Mouse (Mus musculus): ENCODE measurements at regions not wholly inside any gene's neighbourhood (a gene's known extent, or its start where the extent isn't known, plus 50 kb on each side); places are given as distances from the start of the nearest gene placed in this dataset.
A peak's percentile ranks its signal among the peaks of the same experiment; 100 is the strongest.

GRCm38 (mm10) chr7:77928479-77929467 is 809.0 kb downstream of the Ntrk3 start:
- peak; percentile 83 for ATAC-seq (replicated peaks)
- no peak overlapping the region for H3K4me2 ChIP-seq (replicated peaks)
- no peaks in the 10 kb centered on the region for H3K36me3 ChIP-seq
- no peak overlapping the region for H3K4me3 ChIP-seq
- H3K27me3 ChIP-seq: no peaks in the 10 kb centered on the region
- H3K27ac ChIP-seq (replicated peaks): no peak overlapping the region
- H3K9ac ChIP-seq (replicated peaks): no peak overlapping the region
- WGBS: 68% methylated on average over 4 of the region's 4 CpGs
- H3K4me1 ChIP-seq: peaks cover 17% of the 10 kb centered on the region
- H3K9me3 ChIP-seq: no peaks in the 10 kb centered on the region

DNA sequence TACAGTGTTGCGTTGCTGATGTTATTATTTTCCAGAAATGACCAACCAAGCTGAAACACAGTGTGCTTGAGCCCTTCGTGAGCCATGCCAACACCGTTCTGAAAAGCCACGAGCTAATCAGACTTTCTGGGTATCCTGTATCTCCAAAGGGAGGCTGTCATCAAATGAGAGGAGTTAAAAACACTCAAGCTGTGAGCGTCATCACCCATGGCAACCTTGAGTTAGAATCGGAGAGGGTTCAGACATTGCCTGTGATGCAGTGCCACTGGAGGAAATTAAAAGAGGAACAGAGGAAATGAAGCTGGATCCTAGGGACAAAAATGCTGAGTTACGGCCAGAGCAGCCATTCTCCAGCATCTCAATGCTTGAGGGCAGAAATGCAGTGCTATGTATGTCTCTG is 838.6 kb downstream of the Ntrk3 start:
- Histone ChIP-seq H3K36me3 (no peaks in the 10 kb centered on the region), H3K9me3 (no peaks in the 10 kb centered on the region), H3K9ac (replicated peaks) (no peak overlapping the region), H3K4me1 (0 out of 2 replicates have a peak, but pooled peaks cover 2% of the 10 kb centered on the region), H3K4me3 (no peak overlapping the region), H3K4me2 (replicated peaks) (no peak overlapping the region), H3K27me3 (no peaks in the 10 kb centered on the region), H3K27ac (replicated peaks) (no peak overlapping the region)
- ATAC-seq (replicated peaks): 0 out of 2 replicates have a peak, but pooled peaks have one; percentile 16
- 66% methylated on average over 7 of the region's 7 CpGs for WGBS

DNA sequence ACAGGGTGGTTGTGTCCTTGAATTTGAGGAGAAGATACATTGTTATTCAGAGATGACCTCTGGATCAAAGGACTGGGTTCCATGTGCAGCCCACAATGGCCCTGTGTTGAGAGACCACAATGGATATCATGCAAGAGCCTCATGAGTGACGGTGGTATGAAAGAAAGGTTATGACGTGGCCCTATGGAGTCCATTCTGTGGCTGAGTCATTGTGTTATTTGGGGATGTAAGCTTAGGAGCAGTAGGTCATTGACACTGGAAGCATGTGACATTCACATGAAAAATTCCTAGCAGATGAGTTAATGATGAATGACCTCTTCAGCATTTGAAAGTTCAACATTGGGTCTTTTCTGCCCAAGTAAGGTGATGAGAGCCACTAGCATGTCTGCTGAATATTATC is 849.3 kb downstream of the Ntrk3 start:
- 69% methylated on average over 2 of the region's 2 CpGs for WGBS
- Histone ChIP-seq H3K9ac (replicated peaks) (no peak overlapping the region), H3K4me2 (replicated peaks) (no peak overlapping the region), H3K4me1 (no peaks in the 10 kb centered on the region), H3K27ac (replicated peaks) (no peak overlapping the region), H3K9me3 (no peaks in the 10 kb centered on the region), H3K36me3 (no peaks in the 10 kb centered on the region), H3K27me3 (no peaks in the 10 kb centered on the region), H3K4me3 (no peak overlapping the region)
- ATAC-seq (replicated peaks): no peak

GRCm38 (mm10) chr7:77882605-77883354 is 855.0 kb downstream of the Ntrk3 start:
- no peaks in the 10 kb centered on the region for H3K27me3 ChIP-seq
- no peaks in the 10 kb centered on the region for H3K4me1 ChIP-seq
- no peaks in the 10 kb centered on the region for H3K9me3 ChIP-seq
- 0 out of 2 replicates have a peak, but pooled peaks have one; percentile 51 for ATAC-seq (replicated peaks)
- no peak overlapping the region for H3K9ac ChIP-seq (replicated peaks)
- no peaks in the 10 kb centered on the region for H3K36me3 ChIP-seq
- H3K4me3 ChIP-seq: no peak overlapping the region
- H3K27ac ChIP-seq (replicated peaks): no peak overlapping the region
- H3K4me2 ChIP-seq (replicated peaks): no peak overlapping the region
- WGBS: 63% methylated on average over 5 of the region's 5 CpGs

- Histone ChIP-seq H3K4me1 (peaks cover 4% of the 10 kb centered on the region; the same call in 1 of the 2 replicates), H3K27me3 (no peaks in the 10 kb centered on the region), H3K9ac (replicated peaks) (no peak overlapping the region), H3K27ac (replicated peaks) (no peak overlapping the region), H3K4me3 (no peak overlapping the region), H3K9me3 (no peaks in the 10 kb centered on the region), H3K36me3 (no peaks in the 10 kb centered on the region), H3K4me2 (replicated peaks) (no peak overlapping the region)
- WGBS: 27% methylated on average over 4 of the region's 4 CpGs
- no peak for ATAC-seq (replicated peaks)
Measured at GRCm38 (mm10) chr7:77867518-77867917, 870.3 kb downstream of the Ntrk3 start.

- 84% methylated on average over 8 of the region's 8 CpGs for WGBS
- Histone ChIP-seq H3K4me3 (no peak overlapping the region), H3K27ac (replicated peaks) (no peak overlapping the region), H3K9ac (replicated peaks) (no peak overlapping the region), H3K4me1 (no peaks in the 10 kb centered on the region), H3K9me3 (no peaks in the 10 kb centered on the region), H3K4me2 (replicated peaks) (no peak overlapping the region), H3K27me3 (no peaks in the 10 kb centered on the region), H3K36me3 (no peaks in the 10 kb centered on the region)
- no peak for ATAC-seq (replicated peaks)
Measured at GRCm38 (mm10) chr7:77861841-77862240, 876.0 kb downstream of the Ntrk3 start.

DNA sequence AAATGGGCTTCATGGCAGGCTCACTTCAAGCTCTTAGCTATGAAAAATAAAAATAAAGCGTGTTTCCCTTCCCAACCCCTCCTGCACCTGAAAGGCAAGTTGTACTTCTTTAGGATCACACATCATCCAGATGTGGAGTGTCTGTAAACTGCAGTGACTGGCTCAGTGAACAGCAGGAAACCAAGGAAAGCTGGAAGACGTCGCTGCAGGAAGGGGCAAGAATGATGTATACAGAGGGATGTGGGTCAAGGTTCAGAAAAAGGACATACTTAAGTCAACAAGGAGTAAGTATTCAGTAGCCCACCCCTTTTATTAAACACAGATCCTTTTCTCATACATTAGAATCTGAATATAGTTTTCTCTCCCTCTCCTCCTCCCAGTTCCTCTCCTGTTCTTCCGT is 879.4 kb downstream of the Ntrk3 start:
- H3K27ac ChIP-seq (replicated peaks): no peak overlapping the region
- H3K4me3 ChIP-seq: no peak overlapping the region
- H3K27me3 ChIP-seq: no peaks in the 10 kb centered on the region
- peaks cover 5% of the 10 kb centered on the region for H3K4me1 ChIP-seq
- H3K36me3 ChIP-seq: no peaks in the 10 kb centered on the region
- H3K9me3 ChIP-seq: no peaks in the 10 kb centered on the region
- no peak overlapping the region for H3K4me2 ChIP-seq (replicated peaks)
- ATAC-seq (replicated peaks): no peak
- H3K9ac ChIP-seq (replicated peaks): no peak overlapping the region
- WGBS: 75% methylated on average over 4 of the region's 4 CpGs

- Histone ChIP-seq H3K4me1 (peaks cover 5% of the 10 kb centered on the region), H3K36me3 (no peaks in the 10 kb centered on the region), H3K27me3 (no peaks in the 10 kb centered on the region), H3K9ac (replicated peaks) (no peak overlapping the region), H3K4me2 (replicated peaks) (no peak overlapping the region), H3K27ac (replicated peaks) (no peak overlapping the region), H3K9me3 (no peaks in the 10 kb centered on the region), H3K4me3 (no peak overlapping the region)
- no peak for ATAC-seq (replicated peaks)
- WGBS: 80% methylated on average over 5 of the region's 5 CpGs
Measured at GRCm38 (mm10) chr7:77857979-77858378, 879.8 kb downstream of the Ntrk3 start.

DNA sequence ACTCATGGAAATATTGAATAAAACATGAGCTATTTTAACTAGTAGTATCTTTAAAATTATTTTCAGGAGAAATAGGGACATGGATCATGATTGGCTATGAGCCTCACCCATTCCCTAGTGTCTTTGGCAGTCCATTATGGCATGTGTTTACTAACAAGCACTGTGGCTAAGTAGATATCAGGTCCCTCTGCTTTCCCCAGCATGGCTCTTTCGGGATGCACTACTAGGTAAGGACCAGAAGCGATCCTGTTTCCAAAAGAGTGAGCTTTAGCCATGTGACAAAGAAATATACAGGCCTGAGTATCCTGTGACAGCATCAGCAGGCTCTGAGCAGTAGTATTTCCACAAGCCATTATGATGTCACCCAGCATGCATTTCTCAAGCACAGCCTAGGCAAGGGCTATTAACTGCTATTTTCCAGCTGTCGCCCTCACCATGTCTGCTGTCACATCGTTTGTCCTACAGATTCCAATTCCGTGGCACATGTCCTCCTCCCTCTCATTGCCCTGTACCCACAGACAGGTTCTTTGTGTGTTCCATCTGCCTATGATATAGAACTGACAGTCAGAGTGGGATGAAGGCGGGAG is 882.1 kb downstream of the Ntrk3 start:
- no peak overlapping the region for H3K27ac ChIP-seq (replicated peaks)

DNA sequence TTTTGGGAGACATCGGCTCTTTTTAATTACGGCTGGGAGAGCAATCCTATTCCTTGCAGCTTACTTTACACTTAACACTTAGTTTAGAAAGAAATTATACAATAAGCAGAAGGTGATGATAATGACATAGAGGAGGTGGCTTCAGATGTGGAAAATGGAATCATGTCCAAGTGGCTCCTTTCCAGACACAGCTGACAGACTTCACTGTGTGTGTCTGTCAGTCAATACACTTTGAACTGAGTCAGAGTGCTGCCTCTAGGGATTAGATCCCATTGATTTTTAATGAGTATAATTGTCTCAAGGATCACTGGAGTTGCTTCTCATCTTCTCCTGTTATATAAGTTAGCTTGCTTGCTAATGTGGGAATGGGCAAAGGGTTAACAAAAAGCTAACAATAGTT is 882.7 kb downstream of the Ntrk3 start:
- no peak overlapping the region for H3K4me3 ChIP-seq
- ATAC-seq (replicated peaks): peak; percentile 80
- H3K9ac ChIP-seq (replicated peaks): no peak overlapping the region
- no peak overlapping the region for H3K4me2 ChIP-seq (replicated peaks)
- no peaks in the 10 kb centered on the region for H3K9me3 ChIP-seq
- no peaks in the 10 kb centered on the region for H3K36me3 ChIP-seq
- WGBS: 49% methylated on average over 2 of the region's 2 CpGs
- no peaks in the 10 kb centered on the region for H3K27me3 ChIP-seq
- peaks cover 5% of the 10 kb centered on the region for H3K4me1 ChIP-seq
- no peak overlapping the region for H3K27ac ChIP-seq (replicated peaks)

More for the DNA sequence above, 882.1 kb downstream of the Ntrk3 start:
- Histone ChIP-seq H3K36me3 (no peaks in the 10 kb centered on the region), H3K4me2 (replicated peaks) (no peak overlapping the region), H3K9ac (replicated peaks) (no peak overlapping the region), H3K4me1 (peaks cover 5% of the 10 kb centered on the region), H3K4me3 (no peak overlapping the region), H3K27me3 (no peaks in the 10 kb centered on the region), H3K9me3 (no peaks in the 10 kb centered on the region)
- WGBS: 51% methylated on average over 6 of the region's 6 CpGs
- peak; percentile 80 for ATAC-seq (replicated peaks)

DNA sequence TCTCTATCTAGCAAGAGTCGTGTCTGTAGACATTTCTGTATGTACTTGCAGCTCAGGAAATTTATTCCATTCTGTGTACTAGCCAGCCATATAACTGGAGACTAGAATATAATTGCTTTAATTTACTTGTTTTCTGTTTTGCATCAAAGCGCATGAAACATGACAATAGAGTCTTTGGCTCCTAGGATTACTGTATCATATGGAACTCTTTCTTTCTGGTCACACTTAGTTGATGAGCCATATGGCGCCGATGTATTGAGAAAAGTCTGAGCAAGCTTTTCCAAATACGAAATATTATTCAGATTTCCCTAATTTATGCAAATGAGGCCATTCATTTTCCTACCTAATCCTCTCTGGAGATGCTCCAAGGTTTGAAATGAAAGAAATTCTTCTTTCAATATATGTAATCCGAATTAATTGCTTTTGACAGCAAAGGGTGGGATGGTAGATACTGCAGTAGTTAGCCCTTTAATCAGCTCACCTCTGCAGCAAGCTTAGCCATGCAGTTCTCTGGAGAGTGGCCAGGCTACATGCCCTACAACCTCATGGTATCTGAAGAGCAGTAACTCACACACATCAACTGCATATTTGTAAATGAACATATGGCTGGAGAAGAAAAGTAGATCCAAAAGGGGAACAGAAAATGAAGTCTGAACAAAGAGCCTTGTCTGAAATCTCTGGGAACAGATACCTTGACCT is 913.4 kb downstream of the Ntrk3 start:
- ATAC-seq (replicated peaks): peak; percentile 89
- no peak overlapping the region for H3K9ac ChIP-seq (replicated peaks)
- no peaks in the 10 kb centered on the region for H3K9me3 ChIP-seq
- H3K4me2 ChIP-seq (replicated peaks): no peak overlapping the region
- no peaks in the 10 kb centered on the region for H3K36me3 ChIP-seq
- 42% methylated on average over 6 of the region's 6 CpGs for WGBS
- peaks cover 5% of the 10 kb centered on the region for H3K4me1 ChIP-seq
- H3K4me3 ChIP-seq: no peak overlapping the region
- H3K27ac ChIP-seq (replicated peaks): peak overlapping the region; percentile 68
- no peaks in the 10 kb centered on the region for H3K27me3 ChIP-seq

Data from forebrain, embryonic 15.5 days (tissue).